Mouse (Mus musculus): Measurements from ENCODE around the gene Itga8. TPM values are rescaled to one million over a fixed set of nuclear protein-coding genes. Genes with fewer than 3 reads are reported as not detected.

Itga8 gene
- polyA plus RNA-seq, 1 experiment from 2014 or later: 16.4 TPM

- Histone ChIP-seq H3K27ac (replicated peaks; ENCODE audit: low read depth, low read length) (no peak overlapping the region), H3K27me3 (replicated peaks; ENCODE audit: control insufficient read depth, insufficient read depth, low read length) (no peaks in the 10 kb centered on the region), H3K9ac (ENCODE audit: low read depth, low read length) (no peak overlapping the region), H3K4me3 (ENCODE audit: low read depth, low read length) (no peak overlapping the region), H3K4me2 (ENCODE audit: low read depth, low read length) (no peak overlapping the region), H3K36me3 (ENCODE audit: control insufficient read depth, insufficient read depth, low read length) (no peaks in the 10 kb centered on the region), H3K4me1 (ENCODE audit: control insufficient read depth, insufficient read depth, low read length) (no peaks in the 10 kb centered on the region), H3K9me3 (ENCODE audit: control insufficient read depth, low read length) (no peaks in the 10 kb centered on the region)
- ATAC-seq (ENCODE audit: low read depth) (no peak), DNase-seq (ENCODE audit: low spot score) (no peak)
- 37% methylated on average over 2 of the region's 2 CpGs for WGBS
Measured at GRCm38 (mm10) chr2:12227243-12227642, 74.5 kb downstream of the Itga8 start.

GRCm38 (mm10) chr2:12226367-12226766 lies 75.4 kb downstream of the Itga8 start:
- H3K27ac ChIP-seq (replicated peaks; ENCODE audit: low read depth, low read length): no peak overlapping the region
- H3K4me3 ChIP-seq (ENCODE audit: low read depth, low read length): no peak overlapping the region
- no peaks in the 10 kb centered on the region for H3K9me3 ChIP-seq (ENCODE audit: control insufficient read depth, low read length)
- ATAC-seq (ENCODE audit: low read depth) (no peak), DNase-seq (ENCODE audit: low spot score) (no peak)
- H3K27me3 ChIP-seq (replicated peaks; ENCODE audit: control insufficient read depth, insufficient read depth, low read length): no peaks in the 10 kb centered on the region
- H3K4me1 ChIP-seq (ENCODE audit: control insufficient read depth, insufficient read depth, low read length): 0 out of 2 replicates have a peak, but pooled peaks cover 6% of the 10 kb centered on the region
- no peak overlapping the region for H3K4me2 ChIP-seq (ENCODE audit: low read depth, low read length)
- no peak overlapping the region for H3K9ac ChIP-seq (ENCODE audit: low read depth, low read length)
- H3K36me3 ChIP-seq (ENCODE audit: control insufficient read depth, insufficient read depth, low read length): no peaks in the 10 kb centered on the region
- 57% methylated on average over 1 of the region's 1 CpGs for WGBS

- Histone ChIP-seq H3K4me3 (ENCODE audit: low read depth, low read length) (no peak overlapping the region), H3K27ac (replicated peaks; ENCODE audit: low read depth, low read length) (no peak overlapping the region; the same call in 1 of the 2 replicates), H3K9ac (ENCODE audit: low read depth, low read length) (no peak overlapping the region), H3K27me3 (replicated peaks; ENCODE audit: control insufficient read depth, insufficient read depth, low read length) (no peaks in the 10 kb centered on the region), H3K36me3 (ENCODE audit: control insufficient read depth, insufficient read depth, low read length) (no peaks in the 10 kb centered on the region), H3K4me2 (ENCODE audit: low read depth, low read length) (no peak overlapping the region), H3K4me1 (ENCODE audit: control insufficient read depth, insufficient read depth, low read length) (0 out of 2 replicates have a peak, but pooled peaks cover 9% of the 10 kb centered on the region), H3K9me3 (ENCODE audit: control insufficient read depth, low read length) (no peaks in the 10 kb centered on the region)
- ATAC-seq (ENCODE audit: low read depth) (peak; percentile 87), DNase-seq (ENCODE audit: low spot score) (peak; percentile 79)
- 50% methylated on average over 2 of the region's 2 CpGs for WGBS
Measured at GRCm38 (mm10) chr2:12221671-12222070, 80.1 kb downstream of the Itga8 start.

GRCm38 (mm10) chr2:12213464-12213790 lies 88.3 kb downstream of the Itga8 start:
- 18% methylated on average over 4 of the region's 4 CpGs for WGBS
- Histone ChIP-seq H3K4me2 (ENCODE audit: low read depth, low read length) (no peak overlapping the region), H3K9me3 (ENCODE audit: control insufficient read depth, low read length) (no peaks in the 10 kb centered on the region), H3K4me1 (ENCODE audit: control insufficient read depth, insufficient read depth, low read length) (peaks cover 18% of the 10 kb centered on the region), H3K9ac (ENCODE audit: low read depth, low read length) (no peak overlapping the region), H3K27ac (replicated peaks; ENCODE audit: low read depth, low read length) (peak overlapping the region; percentile 21), H3K4me3 (ENCODE audit: low read depth, low read length) (no peak overlapping the region), H3K36me3 (ENCODE audit: control insufficient read depth, insufficient read depth, low read length) (no peaks in the 10 kb centered on the region), H3K27me3 (replicated peaks; ENCODE audit: control insufficient read depth, insufficient read depth, low read length) (no peaks in the 10 kb centered on the region)
- DNase-seq (ENCODE audit: low spot score) (no peak), ATAC-seq (ENCODE audit: low read depth) (no peak)

GRCm38 (mm10) chr2:12212662-12213463 lies 88.9 kb downstream of the Itga8 start:
- WGBS: 23% methylated on average over 3 of the region's 3 CpGs
- H3K4me1 ChIP-seq (ENCODE audit: control insufficient read depth, insufficient read depth, low read length): peaks cover 23% of the 10 kb centered on the region
- ATAC-seq (ENCODE audit: low read depth) (peak; percentile 77), DNase-seq (ENCODE audit: low spot score) (peak; percentile 78)
- no peak overlapping the region for H3K9ac ChIP-seq (ENCODE audit: low read depth, low read length)
- H3K36me3 ChIP-seq (ENCODE audit: control insufficient read depth, insufficient read depth, low read length): no peaks in the 10 kb centered on the region
- peak overlapping the region; percentile 21 for H3K27ac ChIP-seq (replicated peaks; ENCODE audit: low read depth, low read length)
- no peaks in the 10 kb centered on the region for H3K27me3 ChIP-seq (replicated peaks; ENCODE audit: control insufficient read depth, insufficient read depth, low read length)
- H3K9me3 ChIP-seq (ENCODE audit: control insufficient read depth, low read length): no peaks in the 10 kb centered on the region
- no peak overlapping the region for H3K4me3 ChIP-seq (ENCODE audit: low read depth, low read length)
- no peak overlapping the region for H3K4me2 ChIP-seq (ENCODE audit: low read depth, low read length)

- Histone ChIP-seq H3K4me1 (ENCODE audit: control insufficient read depth, insufficient read depth, low read length) (peaks cover 15% of the 10 kb centered on the region), H3K27me3 (replicated peaks; ENCODE audit: control insufficient read depth, insufficient read depth, low read length) (no peaks in the 10 kb centered on the region), H3K9ac (ENCODE audit: low read depth, low read length) (no peak overlapping the region), H3K4me2 (ENCODE audit: low read depth, low read length) (no peak overlapping the region), H3K36me3 (ENCODE audit: control insufficient read depth, insufficient read depth, low read length) (no peaks in the 10 kb centered on the region), H3K27ac (replicated peaks; ENCODE audit: low read depth, low read length) (no peak overlapping the region), H3K4me3 (ENCODE audit: low read depth, low read length) (no peak overlapping the region), H3K9me3 (ENCODE audit: control insufficient read depth, low read length) (no peaks in the 10 kb centered on the region)
- 64% methylated on average over 6 of the region's 6 CpGs for WGBS
- DNase-seq (ENCODE audit: low spot score) (peak; percentile 48), ATAC-seq (ENCODE audit: low read depth) (no peak)
Measured at GRCm38 (mm10) chr2:12208142-12208541, 93.6 kb downstream of the Itga8 start.

GRCm38 (mm10) chr2:12206353-12206752 lies 95.4 kb downstream of the Itga8 start:
- H3K4me3 ChIP-seq (ENCODE audit: low read depth, low read length): no peak overlapping the region
- no peaks in the 10 kb centered on the region for H3K27me3 ChIP-seq (replicated peaks; ENCODE audit: control insufficient read depth, insufficient read depth, low read length)
- H3K27ac ChIP-seq (replicated peaks; ENCODE audit: low read depth, low read length): no peak overlapping the region
- no peaks in the 10 kb centered on the region for H3K36me3 ChIP-seq (ENCODE audit: control insufficient read depth, insufficient read depth, low read length)
- no peak overlapping the region for H3K4me2 ChIP-seq (ENCODE audit: low read depth, low read length)
- ATAC-seq (ENCODE audit: low read depth) (no peak), DNase-seq (ENCODE audit: low spot score) (no peak)
- no peak overlapping the region for H3K9ac ChIP-seq (ENCODE audit: low read depth, low read length)
- 69% methylated on average over 5 of the region's 5 CpGs for WGBS
- peaks cover 6% of the 10 kb centered on the region for H3K4me1 ChIP-seq (ENCODE audit: control insufficient read depth, insufficient read depth, low read length)
- no peaks in the 10 kb centered on the region for H3K9me3 ChIP-seq (ENCODE audit: control insufficient read depth, low read length)

GRCm38 (mm10) chr2:12205875-12206274 lies 95.8 kb downstream of the Itga8 start:
- 55% methylated on average over 5 of the region's 5 CpGs for WGBS
- H3K4me3 ChIP-seq (ENCODE audit: low read depth, low read length): no peak overlapping the region
- H3K36me3 ChIP-seq (ENCODE audit: control insufficient read depth, insufficient read depth, low read length): no peaks in the 10 kb centered on the region
- no peak overlapping the region for H3K27ac ChIP-seq (replicated peaks; ENCODE audit: low read depth, low read length)
- ATAC-seq (ENCODE audit: low read depth) (no peak), DNase-seq (ENCODE audit: low spot score) (no peak)
- H3K27me3 ChIP-seq (replicated peaks; ENCODE audit: control insufficient read depth, insufficient read depth, low read length): no peaks in the 10 kb centered on the region
- no peak overlapping the region for H3K9ac ChIP-seq (ENCODE audit: low read depth, low read length)
- peaks cover 6% of the 10 kb centered on the region for H3K4me1 ChIP-seq (ENCODE audit: control insufficient read depth, insufficient read depth, low read length)
- H3K9me3 ChIP-seq (ENCODE audit: control insufficient read depth, low read length): no peaks in the 10 kb centered on the region
- no peak overlapping the region for H3K4me2 ChIP-seq (ENCODE audit: low read depth, low read length)

- WGBS: 93% methylated on average over 10 of the region's 10 CpGs
- Histone ChIP-seq H3K36me3 (ENCODE audit: control insufficient read depth, insufficient read depth, low read length) (no peaks in the 10 kb centered on the region), H3K9me3 (ENCODE audit: control insufficient read depth, low read length) (no peaks in the 10 kb centered on the region), H3K4me2 (ENCODE audit: low read depth, low read length) (no peak overlapping the region), H3K27me3 (replicated peaks; ENCODE audit: control insufficient read depth, insufficient read depth, low read length) (no peaks in the 10 kb centered on the region), H3K4me3 (ENCODE audit: low read depth, low read length) (no peak overlapping the region), H3K27ac (replicated peaks; ENCODE audit: low read depth, low read length) (no peak overlapping the region), H3K9ac (ENCODE audit: low read depth, low read length) (no peak overlapping the region), H3K4me1 (ENCODE audit: control insufficient read depth, insufficient read depth, low read length) (peaks cover 7% of the 10 kb centered on the region)
- no peak for DNase-seq (ENCODE audit: low spot score)
- no peak for ATAC-seq (ENCODE audit: low read depth)
Measured at GRCm38 (mm10) chr2:12203231-12203630, 98.5 kb downstream of the Itga8 start.
